Mouse (Mus musculus): ENCODE results near the gene Tead1. TPM values are rescaled to one million over a fixed set of nuclear protein-coding genes. Genes with fewer than 3 reads are reported as not detected.
"Not testable (repeated sequence)": the region's sequence is repeated elsewhere in the genome, so short reads cannot be mapped to it uniquely, and the experiment has no call there.

The Tead1 gene
- total RNA-seq, 2 experiments from 2014 or later, result not detected

DNA sequence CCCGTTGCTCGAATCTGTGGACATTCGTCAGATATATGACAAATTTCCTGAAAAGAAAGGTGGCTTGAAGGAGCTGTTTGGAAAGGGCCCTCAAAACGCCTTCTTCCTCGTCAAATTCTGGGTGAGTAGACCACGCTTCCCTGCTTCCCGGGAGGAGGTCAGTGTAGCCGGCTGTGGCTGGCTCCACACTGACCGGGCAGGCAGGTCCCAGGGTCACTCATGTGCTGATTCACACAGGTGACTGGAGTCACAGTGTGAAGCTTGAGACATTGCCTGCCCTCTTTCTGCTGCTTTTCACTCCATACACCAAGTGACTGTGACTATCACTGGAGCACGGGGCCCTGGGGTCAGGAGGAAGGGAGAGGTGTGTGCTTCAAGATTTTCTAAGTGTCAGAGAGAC, 197.0 kb downstream of the Tead1 start:
- no peak for ATAC-seq (replicated peaks; ENCODE audit: low FRiP score, poor library complexity, severe bottlenecking)

DNA sequence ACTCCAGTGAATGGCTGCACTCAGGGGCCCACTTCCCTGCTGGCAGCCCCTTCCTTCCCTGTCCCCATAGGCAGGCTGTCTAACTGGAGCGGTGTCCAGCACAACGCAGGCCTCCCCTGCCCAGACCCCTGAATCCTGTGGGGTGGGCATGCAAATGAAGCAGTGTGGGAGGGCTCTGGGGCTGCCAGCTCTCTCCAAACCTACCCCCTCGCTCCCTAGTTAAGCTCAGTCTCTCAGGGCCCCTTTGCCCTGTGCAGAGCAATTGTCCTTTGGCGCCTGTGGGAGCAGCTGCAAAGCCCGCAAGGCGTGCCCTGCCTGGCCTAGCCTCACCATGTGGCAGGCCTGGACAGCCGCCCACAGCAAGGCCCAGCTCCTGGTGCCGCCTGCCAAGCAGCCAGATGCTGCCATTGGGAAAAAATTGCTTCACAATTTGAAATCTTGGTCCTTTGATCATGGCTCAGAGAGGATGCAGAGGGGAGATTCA, 204.7 kb downstream of the Tead1 start:
- no peak for ATAC-seq (replicated peaks; ENCODE audit: low FRiP score, poor library complexity, severe bottlenecking)

DNA sequence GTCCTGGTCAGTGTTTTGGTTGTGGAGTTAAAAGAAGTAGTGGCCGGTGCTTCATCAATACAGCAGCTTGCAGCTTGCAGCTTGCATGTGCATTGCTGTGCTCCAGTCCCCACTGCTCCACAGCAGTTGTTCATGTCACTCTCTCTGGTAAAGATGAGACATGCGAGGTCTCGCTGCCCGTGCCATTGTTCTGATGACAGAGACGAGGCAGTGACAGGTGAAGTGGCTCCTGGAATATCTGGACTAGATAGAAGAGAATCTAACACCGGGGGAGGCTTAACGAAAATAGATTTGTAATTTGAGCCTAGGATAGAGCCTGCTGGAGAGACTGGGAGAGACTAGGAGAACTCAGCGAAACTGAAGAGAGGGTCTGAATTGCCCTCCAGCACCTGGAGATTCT, 206.4 kb downstream of the Tead1 start:
- ATAC-seq (replicated peaks; ENCODE audit: low FRiP score, poor library complexity, severe bottlenecking), result no peak

- ATAC-seq (replicated peaks; ENCODE audit: low FRiP score, poor library complexity, severe bottlenecking), result no peak
These were observed 212.8 kb downstream of the Tead1 start for GRCm38 (mm10) chr7:112891883-112892282.

GRCm38 (mm10) chr7:112892595-112892994, 213.5 kb downstream of the Tead1 start:
- ATAC-seq (replicated peaks; ENCODE audit: low FRiP score, poor library complexity, severe bottlenecking), result no peak

GRCm38 (mm10) chr7:112896363-112896762, 217.2 kb downstream of the Tead1 start:
- ATAC-seq (replicated peaks; ENCODE audit: low FRiP score, poor library complexity, severe bottlenecking), result no peak

DNA sequence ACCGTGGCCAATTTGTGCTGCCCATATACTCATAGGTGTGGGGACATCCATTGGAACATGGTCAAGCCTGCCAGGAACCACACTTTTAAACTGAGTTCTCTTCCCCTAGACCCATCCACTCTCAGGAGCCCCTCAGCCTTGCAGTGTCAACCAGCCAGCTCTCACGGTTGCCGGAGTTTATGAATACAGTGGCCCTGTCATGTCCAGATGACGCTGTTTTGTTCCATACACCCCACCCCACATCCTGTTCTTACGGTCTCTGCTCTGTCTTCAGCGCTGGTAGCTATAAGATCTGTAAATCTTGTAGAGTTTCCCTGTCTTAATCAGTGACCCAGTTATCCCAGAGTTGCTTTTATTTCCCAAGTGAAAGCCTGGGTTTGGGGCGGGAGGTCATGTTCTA, 222.6 kb downstream of the Tead1 start:
- ATAC-seq (replicated peaks; ENCODE audit: low FRiP score, poor library complexity, severe bottlenecking), result no peak

GRCm38 (mm10) chr7:112906848-112907247, 227.7 kb downstream of the Tead1 start:
- no peak for ATAC-seq (replicated peaks; ENCODE audit: low FRiP score, poor library complexity, severe bottlenecking)

- ATAC-seq (replicated peaks; ENCODE audit: low FRiP score, poor library complexity, severe bottlenecking), result no peak
These were observed 228.3 kb downstream of the Tead1 start for GRCm38 (mm10) chr7:112907468-112907867.

DNA sequence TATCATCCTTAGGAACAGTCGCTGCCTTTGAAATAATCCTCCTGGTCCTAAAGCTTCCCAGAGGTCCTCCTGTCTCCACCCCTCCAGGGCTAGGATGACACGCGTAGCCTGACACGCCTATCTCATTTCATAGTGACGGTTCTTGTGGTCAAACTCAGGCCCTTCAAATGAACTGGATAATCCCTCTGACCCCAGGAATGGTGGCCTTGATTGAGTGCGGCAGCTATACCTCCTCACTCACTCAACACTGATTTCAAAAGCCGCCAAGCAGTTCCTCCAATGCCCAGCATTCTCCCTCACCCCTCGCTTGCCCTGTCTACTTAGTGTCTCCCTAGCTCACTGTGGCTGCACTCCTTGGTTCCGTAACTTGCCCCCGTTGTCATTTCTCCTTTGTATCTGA, 230.0 kb downstream of the Tead1 start:
- ATAC-seq (replicated peaks; ENCODE audit: low FRiP score, poor library complexity, severe bottlenecking), result no peak

DNA sequence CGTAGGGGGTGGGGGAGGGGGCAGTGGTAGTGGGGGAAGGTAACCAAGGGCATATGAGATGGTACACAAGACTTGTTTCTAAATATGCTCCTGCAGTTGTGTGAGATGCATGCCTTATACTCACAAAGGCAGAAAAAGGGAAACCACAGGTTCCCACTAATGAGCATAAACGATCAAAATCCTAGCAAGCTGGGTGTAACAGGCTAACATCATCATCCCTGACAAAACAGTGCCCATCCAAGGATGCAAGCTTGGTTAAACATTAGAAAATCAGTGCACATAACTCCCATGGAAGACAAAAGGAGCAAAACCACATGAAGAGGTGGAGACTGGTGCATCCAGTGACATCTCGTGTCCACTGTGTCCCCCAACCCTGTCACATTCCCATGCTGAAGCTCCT, 233.9 kb downstream of the Tead1 start:
- no peak for ATAC-seq (replicated peaks; ENCODE audit: low FRiP score, poor library complexity, severe bottlenecking)

- no peak for ATAC-seq (replicated peaks; ENCODE audit: low FRiP score, poor library complexity, severe bottlenecking)
These were observed 236.5 kb downstream of the Tead1 start for GRCm38 (mm10) chr7:112915571-112915970.

DNA sequence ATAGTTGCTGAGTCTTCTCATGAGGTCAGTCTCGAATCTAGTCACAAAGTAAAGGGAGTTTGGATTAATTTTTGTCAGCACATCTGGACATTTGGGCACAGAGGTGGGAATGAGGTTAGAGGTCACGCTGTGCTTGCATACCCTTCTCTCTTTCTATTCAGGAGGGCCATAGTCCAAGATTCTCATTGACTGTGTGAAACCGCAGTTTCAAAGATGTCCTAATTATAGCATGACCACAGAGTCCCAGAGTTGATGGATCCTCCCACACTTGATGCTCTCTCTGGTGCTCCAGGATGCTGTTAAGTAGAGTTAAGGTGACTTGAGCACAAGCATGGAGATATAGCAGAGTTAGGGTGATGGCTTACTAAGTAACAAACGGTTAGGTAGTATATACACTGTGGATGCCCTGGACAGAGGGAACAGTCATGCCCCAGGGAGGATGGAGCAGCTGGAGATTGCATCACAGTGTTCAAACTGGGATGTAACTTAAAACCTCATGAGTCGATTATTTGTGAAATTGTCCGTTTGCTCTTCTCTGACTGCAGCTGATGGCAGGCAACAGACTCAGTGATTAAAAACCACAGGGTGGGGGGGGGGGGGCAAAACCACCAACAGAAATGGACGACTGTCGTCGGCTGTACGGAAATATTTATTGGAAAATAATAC, 238.6 kb downstream of the Tead1 start:
- ATAC-seq (replicated peaks; ENCODE audit: low FRiP score, poor library complexity, severe bottlenecking), result no peak

DNA sequence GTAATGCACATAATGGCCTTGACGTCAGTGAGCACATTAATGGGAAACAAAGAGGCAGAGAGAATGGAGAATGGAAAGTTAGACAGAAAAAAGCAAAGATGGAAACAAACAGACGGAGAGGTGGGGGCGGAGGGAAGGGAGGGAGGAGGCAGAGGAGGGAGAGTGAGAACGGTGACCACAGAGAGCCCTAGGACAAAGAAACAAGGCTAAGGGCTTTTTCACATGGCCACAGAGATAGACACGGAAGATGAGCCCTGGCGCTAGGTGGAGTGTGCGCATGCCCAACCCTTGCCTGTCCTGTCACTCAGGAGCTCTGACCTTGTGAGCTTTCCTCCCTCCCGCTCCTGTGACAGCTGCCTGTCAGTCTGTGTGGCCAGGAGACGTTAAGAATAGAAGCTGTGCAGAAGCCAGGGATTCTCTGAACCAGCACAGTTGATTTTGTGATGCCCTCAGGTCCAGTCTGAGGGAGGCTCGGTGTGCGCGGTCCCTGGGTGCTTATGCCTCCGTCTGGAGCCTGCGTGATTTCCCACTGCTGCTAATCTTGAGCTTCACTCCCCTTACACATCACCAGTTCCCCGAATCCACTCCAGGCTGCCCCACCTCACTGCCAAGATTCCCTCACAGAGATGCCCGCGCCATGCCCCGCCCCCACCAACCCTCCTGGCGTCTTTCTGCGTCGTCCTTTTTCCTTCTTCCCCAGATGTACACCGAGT, 239.3 kb downstream of the Tead1 start:
- no peak for ATAC-seq (replicated peaks; ENCODE audit: low FRiP score, poor library complexity, severe bottlenecking)

GRCm38 (mm10) chr7:112919845-112920244, 240.7 kb downstream of the Tead1 start:
- no peak for ATAC-seq (replicated peaks; ENCODE audit: low FRiP score, poor library complexity, severe bottlenecking)

GRCm38 (mm10) chr7:112922801-112923200, 243.7 kb downstream of the Tead1 start:
- no peak for ATAC-seq (replicated peaks; ENCODE audit: low FRiP score, poor library complexity, severe bottlenecking)

DNA sequence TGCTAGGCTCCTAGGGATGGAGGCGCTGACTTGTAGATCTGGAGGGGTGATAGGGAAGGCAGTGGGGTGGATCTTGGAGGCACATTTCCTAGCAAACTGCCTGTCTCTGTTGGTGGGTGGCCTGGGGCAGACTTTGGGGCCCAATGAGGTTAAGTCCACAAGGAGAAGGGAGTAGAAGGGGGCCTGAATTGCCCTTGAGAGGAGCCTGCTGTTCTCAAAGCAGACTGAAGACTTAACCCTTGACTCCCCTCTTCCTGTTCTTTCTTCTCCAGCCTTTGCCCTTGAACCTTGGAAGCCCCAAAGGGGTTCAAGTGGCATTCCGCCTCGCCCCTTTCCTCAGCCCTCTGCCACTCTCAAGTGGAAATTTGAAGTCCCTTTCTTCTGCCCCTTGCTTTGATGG, 244.6 kb downstream of the Tead1 start:
- ATAC-seq (replicated peaks; ENCODE audit: low FRiP score, poor library complexity, severe bottlenecking), result no peak

DNA sequence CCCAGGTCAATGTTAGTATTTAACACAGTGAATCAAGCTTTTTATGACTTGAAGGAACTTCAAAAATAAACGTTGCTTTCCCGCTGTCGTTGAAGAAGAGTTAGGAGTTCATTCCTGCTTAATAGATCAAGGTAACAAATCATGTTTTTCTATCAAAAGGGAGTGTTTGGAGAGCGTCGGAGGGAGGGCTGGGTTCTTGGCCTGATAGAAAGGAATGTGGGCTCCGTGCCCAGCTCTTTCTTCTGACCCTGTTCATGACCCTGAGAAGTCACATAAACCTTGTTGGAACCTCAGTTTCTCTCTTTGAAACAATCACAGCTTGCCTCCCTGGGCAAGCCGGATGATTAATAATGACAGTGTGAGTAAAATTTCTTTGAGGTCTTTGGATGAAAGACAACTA, 251.6 kb downstream of the Tead1 start:
- no peak for ATAC-seq (replicated peaks; ENCODE audit: low FRiP score, poor library complexity, severe bottlenecking)

GRCm38 (mm10) chr7:112935876-112936275, 256.8 kb downstream of the Tead1 start:
- not testable (repeated sequence) for ATAC-seq (replicated peaks; ENCODE audit: low FRiP score, poor library complexity, severe bottlenecking)

- ATAC-seq (replicated peaks; ENCODE audit: low FRiP score, poor library complexity, severe bottlenecking), result no peak
These were observed 258.0 kb downstream of the Tead1 start for GRCm38 (mm10) chr7:112937089-112937488.

DNA sequence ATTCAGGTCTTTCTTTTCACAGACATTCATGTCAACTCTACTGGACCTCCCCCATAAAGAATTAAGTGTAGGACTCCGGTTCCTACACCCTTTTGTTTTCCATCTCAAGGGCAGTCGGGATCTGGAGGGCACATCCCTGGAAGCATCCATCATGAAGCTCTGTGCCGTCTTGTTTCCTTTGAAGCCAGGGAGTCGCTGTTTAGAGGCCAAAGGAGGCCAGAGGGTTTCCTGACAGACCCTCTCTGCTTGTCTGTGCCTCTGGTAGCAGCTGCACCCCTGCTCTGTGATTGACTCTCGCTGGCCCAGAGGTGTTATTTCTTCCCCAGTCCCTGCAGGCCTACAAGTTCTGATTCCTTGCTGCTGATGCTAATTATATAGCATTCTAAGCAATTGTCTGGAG, 259.8 kb downstream of the Tead1 start:
- ATAC-seq (replicated peaks; ENCODE audit: low FRiP score, poor library complexity, severe bottlenecking), result no peak

GRCm38 (mm10) chr7:112942567-112942966, 263.4 kb downstream of the Tead1 start:
- ATAC-seq (replicated peaks; ENCODE audit: low FRiP score, poor library complexity, severe bottlenecking), result no peak
